Mouse (Mus musculus) stomach, postnatal 0 days (tissue): ENCODE data around the gene Lgi1.

Experiments used
- CTCF ChIP-seq: IDR thresholded peaks from 2 replicates; pipeline ENCODE4 v1.5.1; 2016; ENCODE audit warnings: antibody characterized with exemption, low read depth, mild to moderate bottlenecking, moderate library complexity
- EP300 ChIP-seq: optimal IDR thresholded peaks from 2 replicates; pipeline ENCODE3; 2016; ENCODE audit warnings: antibody characterized with exemption

GRCm38 (mm10) chr19:38359287-38359686 is 95.0 kb downstream of the Lgi1 start:
- TF ChIP-seq CTCF = no peak
- no peak for TF ChIP-seq EP300
